Mouse (Mus musculus) lung, adult 2 months (tissue): ENCODE data around the gene Tas2r137. TPM values are rescaled to one million over a fixed set of nuclear protein-coding genes. Genes with fewer than 3 reads are reported as not detected.
A peak's percentile ranks its signal among the peaks of the same experiment; 100 is the strongest.

Experiments used
- DNase-seq: peaks from one replicate; pipeline ENCODE4 v3.0.0; 2022
- H3K4me1 ChIP-seq: fragments of 200-500 bp; 2 replicates; pipeline ENCODE4 v1.6.1; 2011; ENCODE audit warnings: low read length; ENCODE audit not compliant: control insufficient read depth, insufficient read depth
- H3K4me3 ChIP-seq: fragments of 200-500 bp; replicated peaks from 2 replicates; pipeline ENCODE3; 2011; ENCODE audit warnings: low read depth, mild to moderate bottlenecking, control low read depth, low read length; ENCODE audit errors: extremely low read depth
- CTCF ChIP-seq: fragments of 200-500 bp; IDR thresholded peaks from 2 replicates; pipeline ENCODE4 v1.5.1; 2011; ENCODE audit warnings: mild to moderate bottlenecking, low read length, control low read depth; ENCODE audit not compliant: insufficient read depth
- POLR2A ChIP-seq: fragments of 200-500 bp; IDR thresholded peaks from 2 replicates; pipeline ENCODE4 v1.6.1; 2011; ENCODE audit warnings: low read depth, mild to moderate bottlenecking, control low read depth, low read length, borderline replicate concordance; ENCODE audit errors: extremely low read depth
- WGBS: fragments of 180-500 bp; shearing (Covaris S2); methylation state at CpG from one replicate; pipeline ENCODE4 v1.1.7; 2018; 5-methylcytosine and 5-hydroxymethylcytosine counted together
- polyA plus RNA-seq: library from polyadenylated mRNA; depleted of rRNA; stranded (reverse); fragments of >200 nt; gene quantifications from 2 replicates; pipeline ENCODE4 v1.2.3, GENCODE M21; 2012; rRNA removed

The Tas2r137 gene
- polyA plus RNA-seq: not detected in 2 replicates

DNA sequence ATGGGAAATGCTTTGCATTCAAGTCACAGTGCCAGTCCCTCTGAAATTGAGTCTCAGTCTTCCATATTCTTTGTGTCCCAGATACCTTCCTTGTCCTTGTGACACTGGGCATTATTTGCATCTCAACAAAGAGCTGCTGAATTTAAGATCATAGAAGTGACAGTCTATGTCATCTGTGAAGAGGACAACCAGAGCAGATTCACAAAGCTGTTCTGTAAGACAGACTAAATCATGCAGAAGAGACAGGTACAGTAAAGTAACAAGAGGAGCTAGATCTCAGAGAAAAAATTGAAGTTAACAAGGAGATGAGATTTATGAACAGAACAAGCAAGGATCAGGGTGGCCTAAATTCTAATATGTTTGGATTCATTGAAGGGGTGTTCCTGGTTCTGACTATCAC lies at the start of gene Tas2r137:
Gene Tas2r137 (plus strand): TSS at position 301 of the 400 bp plus-strand sequence.
- H3K4me3 ChIP-seq: no peak within 1 kb of the TSS
- H3K4me1 ChIP-seq: no peaks in the 10 kb centered on the region
- DNase-seq: no peak
- TF ChIP-seq CTCF: no peak
- no peak for TF ChIP-seq POLR2A

GRCm38 (mm10) chr6:40441276-40441675 lies 49.8 kb upstream of the Tas2r137 start:
- no peak for DNase-seq
- WGBS: 74% methylated on average over 3 of the region's 3 CpGs
- TF ChIP-seq CTCF (no peak), POLR2A (no peak)
- Histone ChIP-seq H3K4me3 (no peak overlapping the region), H3K4me1 (no peaks in the 10 kb centered on the region)

- no peak for TF ChIP-seq POLR2A
- no peak for TF ChIP-seq CTCF
- no peak overlapping the region for H3K4me3 ChIP-seq
- no peak for DNase-seq
- WGBS: 34% methylated on average over 3 of the region's 3 CpGs
- H3K4me1 ChIP-seq: no peaks in the 10 kb centered on the region
These were observed 49.3 kb upstream of the Tas2r137 start for GRCm38 (mm10) chr6:40441755-40442154.

GRCm38 (mm10) chr6:40443281-40443928 lies 47.6 kb upstream of the Tas2r137 start:
- 26% methylated on average over 10 of the region's 10 CpGs for WGBS
- H3K4me1 ChIP-seq: no peaks in the 10 kb centered on the region
- TF ChIP-seq POLR2A: no peak
- no peak overlapping the region for H3K4me3 ChIP-seq
- DNase-seq: no peak

DNA sequence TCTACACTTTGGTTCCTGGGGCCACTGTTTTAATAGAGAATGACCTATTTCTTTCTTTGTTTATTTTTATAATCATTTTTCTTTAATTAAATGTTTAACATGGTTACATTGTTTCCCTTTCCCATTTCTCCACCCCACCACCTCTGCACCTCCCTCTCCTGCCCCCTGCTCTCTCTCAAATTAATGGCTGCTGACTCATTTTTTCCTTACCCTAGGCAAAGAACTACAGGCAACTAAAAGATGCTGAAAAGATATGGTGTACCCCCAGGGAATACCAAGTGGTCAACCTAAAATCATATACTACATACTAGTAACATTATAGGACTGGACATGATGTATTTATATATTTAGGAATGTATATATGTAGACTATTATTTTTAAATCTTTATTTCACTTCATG lies 42.4 kb upstream of the Tas2r137 start:
- DNase-seq: no peak
- no peaks in the 10 kb centered on the region for H3K4me1 ChIP-seq
- TF ChIP-seq CTCF (no peak), POLR2A (no peak)
- H3K4me3 ChIP-seq: no peak overlapping the region

DNA sequence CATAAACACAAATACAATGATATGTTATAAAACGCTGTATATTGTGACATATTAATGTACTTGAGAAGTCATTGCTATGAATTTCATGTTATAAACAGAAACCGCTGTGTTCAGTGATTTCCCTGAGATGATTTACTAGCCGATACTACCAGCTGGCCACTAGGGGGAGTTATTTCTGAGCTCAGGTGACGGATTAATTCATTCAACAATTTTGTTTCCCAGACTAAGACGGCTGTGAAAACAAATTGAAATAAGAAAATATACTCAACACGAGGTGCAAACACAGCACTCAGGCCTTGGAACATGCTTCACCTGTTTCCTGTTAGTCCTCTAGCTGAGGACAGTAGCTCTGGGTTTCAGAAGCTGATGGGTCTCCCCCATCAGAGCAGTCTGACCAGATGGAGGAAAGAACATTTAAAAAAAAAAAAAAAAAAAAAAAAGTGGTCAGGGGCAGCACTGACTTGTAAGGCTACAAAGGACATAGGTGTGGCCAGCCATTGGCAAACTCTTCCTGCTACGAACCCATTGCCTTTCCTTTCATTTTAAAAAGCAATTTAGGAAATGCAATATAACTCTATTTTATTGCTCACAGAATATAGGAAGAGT lies 36.5 kb upstream of the Tas2r137 start:
- no peak for DNase-seq
- TF ChIP-seq CTCF (no peak), POLR2A (no peak)
- Histone ChIP-seq H3K4me1 (no peaks in the 10 kb centered on the region), H3K4me3 (no peak overlapping the region)
- 17% methylated on average over 7 of the region's 7 CpGs for WGBS

GRCm38 (mm10) chr6:40465710-40466109 lies 25.3 kb upstream of the Tas2r137 start:
- H3K4me3 ChIP-seq: no peak overlapping the region
- DNase-seq: no peak
- 41% methylated on average over 6 of the region's 6 CpGs for WGBS
- no peaks in the 10 kb centered on the region; the same call in 1 of the 2 replicates for H3K4me1 ChIP-seq
- TF ChIP-seq CTCF: peak; percentile 23; the same call in 1 of the 2 replicates
- no peak for TF ChIP-seq POLR2A

GRCm38 (mm10) chr6:40470916-40471719 lies 19.9 kb upstream of the Tas2r137 start, which contains the start of gene Ssbp1:
TSS of gene Ssbp1 (plus strand) at chr6:40471352.
- WGBS: under 1% methylated on average over 54 of the region's 54 CpGs
- Histone ChIP-seq H3K4me1 (no peaks in the 10 kb centered on the region; the same call in 1 of the 2 replicates), H3K4me3 (peak within 1 kb of the TSS; percentile 97)
- peak; percentile 89 for DNase-seq
- TF ChIP-seq CTCF: 0 out of 2 replicates have a peak, but pooled peaks have one; percentile 0
- peak; percentile 94 for TF ChIP-seq POLR2A

GRCm38 (mm10) chr6:40471720-40472010 lies 19.4 kb upstream of the Tas2r137 start:
- no peak for DNase-seq
- no peaks in the 10 kb centered on the region; the same call in 1 of the 2 replicates for H3K4me1 ChIP-seq
- peak overlapping the region; percentile 97 for H3K4me3 ChIP-seq
- TF ChIP-seq CTCF (no peak), POLR2A (no peak)
- 1% methylated on average over 7 of the region's 7 CpGs for WGBS
